Mouse (Mus musculus) c-Kit-positive CD71-positive TER-119-positive erythroid progenitor cells, embryonic 14.5 days (primary cell): ENCODE results near the gene Gpr146.
A peak's percentile ranks its signal among the peaks of the same experiment; 100 is the strongest.
"Not testable (repeated sequence)": the region's sequence is repeated elsewhere in the genome, so short reads cannot be mapped to it uniquely, and the experiment has no call there.

Source experiments
- DNase-seq: peaks from one replicate; pipeline ENCODE4 v3.0.0-alpha.2; 2013; ENCODE audit warnings: low spot score

Gene Gpr146

DNA sequence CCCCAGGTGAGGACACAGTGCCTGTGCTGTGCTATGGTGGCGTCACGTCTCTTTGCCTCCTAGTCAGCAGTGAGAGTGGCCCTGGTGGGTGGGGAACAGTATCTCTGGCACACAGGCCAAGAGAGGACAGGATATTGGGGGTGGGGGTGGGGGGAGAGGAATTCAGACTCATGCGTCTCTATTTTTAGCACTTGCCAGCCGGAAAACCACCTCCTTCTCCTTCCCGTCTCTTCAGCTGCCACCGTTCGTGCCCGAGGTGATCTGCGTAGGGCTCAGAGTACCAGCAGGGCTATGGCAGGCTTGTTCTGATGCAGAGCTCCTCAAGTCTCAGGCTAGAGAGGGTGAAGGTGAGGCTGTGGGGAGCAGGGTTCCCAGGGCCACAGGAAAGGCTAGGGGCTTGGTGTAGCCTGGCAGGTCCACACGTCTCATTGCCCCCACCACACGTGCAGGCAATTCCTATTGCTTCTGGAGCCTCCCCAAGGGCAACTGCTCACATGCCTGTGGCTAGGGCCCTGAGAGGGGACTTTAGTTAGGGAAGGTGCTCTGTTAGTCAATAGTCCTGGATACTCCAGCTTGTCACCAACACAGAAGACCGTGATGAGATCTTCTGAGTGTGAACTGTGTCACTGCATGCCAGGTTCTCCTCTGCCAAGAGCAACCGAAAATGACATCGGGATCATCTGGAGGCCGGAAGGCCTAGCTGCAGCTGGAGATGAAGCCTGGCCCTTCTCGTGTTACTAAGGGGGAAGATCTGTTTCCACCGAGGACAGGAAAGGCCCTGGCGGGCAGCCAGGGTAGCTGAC, at the start of gene Gpr146:
TSS of gene Gpr146 (plus strand) at position 230 of the 803 bp plus-strand sequence.
- DNase-seq = no peak

DNA sequence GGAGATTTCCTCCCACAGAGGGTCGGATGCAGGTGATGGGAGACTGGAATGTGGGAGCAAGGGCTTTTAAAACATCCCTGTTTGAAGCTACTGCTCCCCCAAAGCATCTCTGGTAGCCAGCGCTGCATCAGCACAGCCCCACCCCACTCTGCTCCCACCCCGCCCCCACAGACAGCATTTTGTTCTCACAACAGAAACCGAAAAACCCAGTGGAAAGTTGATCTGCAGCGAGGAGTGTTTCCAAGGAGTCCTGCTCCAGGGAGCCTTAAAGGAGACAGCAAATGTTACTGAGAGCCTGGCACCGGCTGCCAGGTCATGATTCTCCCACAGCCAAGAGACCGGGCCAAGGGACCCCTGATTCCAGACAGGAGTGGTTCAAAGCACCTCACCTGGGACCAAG, 46.7 kb upstream of the Gpr146 start:
- no peak for DNase-seq

DNA sequence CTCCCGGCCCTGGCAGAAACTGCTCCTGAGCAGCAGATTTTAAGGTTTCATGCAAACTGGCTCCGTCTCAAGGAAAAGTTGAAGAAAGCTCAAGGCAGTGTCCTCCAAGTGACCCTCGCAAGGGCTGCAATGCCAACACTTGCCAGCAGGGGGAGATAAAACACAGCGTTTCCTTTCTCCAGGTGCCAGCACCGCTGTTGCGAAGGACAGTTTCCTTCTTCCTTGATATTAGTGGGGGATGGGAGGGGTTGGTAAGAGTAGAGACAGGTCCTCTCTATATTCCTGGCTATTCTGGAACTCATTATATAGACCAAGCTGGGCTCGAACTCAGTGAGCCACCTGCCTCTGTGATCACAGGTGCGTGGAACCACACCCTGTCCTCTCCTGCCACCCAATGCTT, 45.8 kb upstream of the Gpr146 start:
- DNase-seq = peak; percentile 72

DNA sequence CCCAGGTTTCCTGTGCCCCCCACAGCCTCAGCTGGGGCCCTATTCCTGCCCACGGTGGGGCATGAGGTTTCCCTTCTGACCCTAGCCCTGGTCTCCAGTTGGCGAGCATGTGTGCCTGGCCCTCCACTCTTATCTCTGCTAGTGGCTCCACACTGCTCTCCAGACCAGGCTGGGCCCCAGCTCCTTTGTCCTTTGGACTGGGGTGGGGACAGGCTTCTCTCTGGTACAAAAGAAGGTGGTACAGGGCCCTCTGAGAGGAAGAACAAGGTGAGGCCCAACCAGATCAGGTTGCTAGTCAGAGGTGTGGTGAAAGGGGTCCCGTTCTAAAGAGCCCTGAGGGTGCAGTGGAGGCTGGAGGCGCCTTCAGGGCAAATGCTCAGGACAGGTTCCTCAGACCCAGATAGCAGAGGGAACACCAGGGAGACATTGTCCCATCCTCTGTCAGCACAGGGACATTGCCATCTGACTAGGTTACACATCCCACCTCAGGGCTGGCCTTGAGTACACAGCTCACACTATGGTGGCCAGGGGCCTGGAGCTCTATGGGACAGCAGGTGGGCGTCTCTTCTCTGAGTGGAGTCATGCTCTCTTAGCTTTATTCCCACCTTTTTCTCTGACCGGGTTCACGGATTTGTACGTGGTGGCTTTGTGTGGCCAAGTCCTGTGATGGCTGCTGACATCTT, 44.8 kb upstream of the Gpr146 start:
- no peak for DNase-seq

DNA sequence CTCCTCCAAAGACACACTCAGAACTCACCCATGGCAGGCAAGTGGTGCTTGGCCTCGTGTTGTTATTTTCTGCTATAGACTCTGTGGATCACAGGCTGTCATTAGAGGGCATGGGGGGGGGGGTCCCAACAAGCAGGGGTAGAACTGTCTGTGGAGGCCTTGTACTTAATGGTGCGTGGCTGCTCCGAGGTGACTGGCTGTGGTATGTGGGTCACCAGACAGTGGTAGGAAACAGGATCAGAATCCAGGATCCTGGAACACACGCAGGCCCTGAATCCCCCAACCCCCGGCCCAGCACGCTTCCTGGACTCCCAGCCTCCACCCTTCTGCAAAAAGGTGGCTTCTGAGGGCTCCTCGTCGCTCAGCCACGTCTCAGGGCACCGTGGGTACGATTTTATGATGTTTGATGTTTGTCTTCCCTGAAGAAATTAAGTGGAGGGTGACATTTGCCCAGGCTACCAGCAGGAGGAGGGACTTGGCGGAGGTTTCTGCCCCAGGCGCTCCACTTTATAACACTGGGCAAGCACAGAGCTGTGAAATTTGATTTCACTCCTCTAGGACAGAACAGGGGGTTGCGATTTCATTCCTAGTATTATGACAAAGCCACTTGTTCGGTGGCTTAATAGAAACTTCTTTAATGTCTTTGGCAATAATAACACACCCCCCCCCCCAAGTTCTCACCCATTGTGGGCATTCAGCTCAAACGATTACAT, 44.0 kb upstream of the Gpr146 start:
- DNase-seq = no peak

DNA sequence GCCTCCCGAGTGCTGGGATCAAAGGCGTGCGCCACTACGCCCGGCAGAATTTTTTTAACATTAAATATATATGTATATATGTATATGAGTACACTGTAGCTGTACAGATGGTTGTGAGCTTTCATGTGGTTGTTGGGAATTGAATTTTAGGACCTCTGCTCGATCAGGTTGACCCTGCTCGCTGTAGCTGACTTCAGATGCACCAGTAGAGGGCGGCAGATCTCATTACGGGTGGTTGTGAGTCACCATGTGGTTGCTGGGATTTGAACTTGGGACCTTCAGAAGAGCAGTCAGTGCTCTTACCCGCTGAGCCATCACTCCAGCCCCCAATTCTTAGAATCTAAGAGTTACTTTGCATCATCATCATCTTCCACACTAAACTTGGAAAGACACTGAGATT, 43.1 kb upstream of the Gpr146 start:
- DNase-seq = not testable (repeated sequence)

DNA sequence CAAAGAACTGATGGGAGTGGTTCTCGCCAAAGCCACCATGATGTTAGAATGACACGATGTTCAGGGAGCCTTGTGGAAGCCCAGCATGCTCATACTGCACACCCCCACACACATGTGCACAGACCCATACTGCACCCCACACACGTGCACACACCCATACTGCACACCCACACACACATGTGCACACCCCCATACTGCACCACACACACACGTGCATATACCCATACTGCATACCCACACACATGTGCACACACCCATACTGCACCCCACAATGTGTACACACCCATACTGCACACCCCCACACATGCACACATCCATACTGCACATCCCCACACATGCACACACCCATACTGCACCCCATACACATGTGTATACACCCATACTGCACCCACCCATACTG, 41.9 kb upstream of the Gpr146 start:
- no peak for DNase-seq

DNA sequence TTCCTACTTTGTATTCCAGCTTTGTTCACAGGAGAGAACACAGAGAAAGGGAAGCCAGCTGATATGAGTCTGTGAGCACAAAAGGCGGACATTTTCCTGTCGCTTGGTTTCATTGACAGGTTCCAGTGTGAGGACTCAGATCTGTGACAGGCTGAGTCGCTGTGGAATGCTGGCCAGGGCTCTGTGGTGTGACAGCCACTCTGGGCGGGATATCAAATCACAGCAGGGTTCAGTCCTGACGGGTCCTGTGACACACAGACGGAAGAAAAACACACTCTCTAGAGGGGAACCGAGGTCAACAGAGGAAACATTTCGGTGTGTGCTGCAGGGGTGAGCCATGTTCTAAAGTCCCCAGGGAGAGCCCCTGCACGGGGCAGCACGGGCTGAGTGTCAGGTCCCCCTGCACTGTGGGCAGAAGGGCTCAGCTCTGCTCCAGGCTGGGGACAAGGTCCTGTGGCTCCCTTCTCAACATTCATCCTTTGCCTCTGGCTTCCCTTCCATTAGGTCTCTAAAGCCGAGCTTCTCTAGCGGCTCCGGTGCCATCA, 39.6 kb upstream of the Gpr146 start:
- DNase-seq = no peak

DNA sequence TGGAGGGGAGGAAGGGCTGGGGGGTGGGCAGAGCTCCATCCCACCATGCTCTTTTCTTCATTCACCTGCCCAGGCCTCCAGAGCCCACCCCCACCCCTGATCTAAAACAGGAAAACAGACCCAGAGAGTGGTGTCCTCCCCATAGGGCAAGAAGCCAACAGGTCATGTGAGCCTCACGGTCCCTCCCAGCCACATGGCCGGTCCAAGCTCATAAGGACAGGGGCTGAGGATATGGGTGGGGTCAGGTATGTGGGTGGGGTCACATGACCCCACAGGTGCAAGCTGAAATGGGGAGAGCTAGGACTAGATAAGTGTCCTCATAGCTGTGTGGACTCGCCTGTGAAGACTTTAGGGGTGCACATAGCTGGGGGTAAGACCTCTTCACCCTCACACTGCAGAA, 39.1 kb upstream of the Gpr146 start:
- DNase-seq = no peak

DNA sequence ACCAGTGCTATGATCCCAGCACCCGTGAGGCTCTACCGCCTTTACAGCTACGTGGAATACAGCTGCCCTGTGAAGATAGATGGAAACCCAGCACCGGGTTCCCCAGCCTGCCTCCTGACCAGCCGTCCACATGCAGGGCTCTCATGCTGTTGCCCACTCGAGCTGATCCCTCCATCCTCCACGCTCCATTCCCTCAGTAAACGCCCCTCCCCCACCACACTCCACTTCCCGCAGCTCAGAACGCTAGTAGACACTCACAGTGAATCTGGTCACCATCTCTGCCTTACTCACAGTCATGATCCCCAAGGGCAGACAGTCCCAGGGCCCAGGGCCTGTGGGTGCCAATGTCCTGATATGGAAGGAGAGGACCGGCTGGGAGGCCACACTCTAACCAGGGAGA, 38.6 kb upstream of the Gpr146 start:
- no peak for DNase-seq

DNA sequence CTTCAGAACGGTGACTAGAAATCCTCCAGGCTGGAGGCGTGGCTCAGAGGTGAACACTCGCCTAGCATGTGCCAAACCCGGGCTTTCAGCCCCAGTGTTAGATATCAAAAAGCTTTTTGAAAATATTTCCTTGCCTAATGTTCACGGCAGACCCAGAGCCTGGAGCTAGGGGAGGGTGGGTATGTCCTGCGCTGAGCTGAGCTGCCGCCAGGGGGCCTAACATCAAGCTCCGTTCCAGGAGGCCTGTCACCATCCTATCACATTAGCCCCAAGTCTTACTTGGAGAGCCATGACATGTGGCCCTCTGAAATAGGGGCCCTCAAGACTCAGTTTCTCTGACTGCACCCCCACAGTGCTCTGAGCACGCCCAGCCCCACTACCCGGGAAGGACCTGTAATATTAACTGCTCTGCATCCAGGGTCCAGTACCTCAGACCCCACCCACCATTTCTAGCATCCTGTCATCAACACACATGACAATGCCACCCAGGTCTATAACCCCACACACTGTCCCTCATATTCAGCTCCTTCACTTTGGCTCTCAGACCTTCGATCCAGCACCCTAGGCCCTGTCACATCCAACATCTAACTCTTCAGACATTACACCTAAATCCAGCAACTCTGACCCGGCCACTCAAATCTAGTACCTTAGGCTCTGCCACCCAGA, 33.3 kb upstream of the Gpr146 start:
- DNase-seq = peak; percentile 83

DNA sequence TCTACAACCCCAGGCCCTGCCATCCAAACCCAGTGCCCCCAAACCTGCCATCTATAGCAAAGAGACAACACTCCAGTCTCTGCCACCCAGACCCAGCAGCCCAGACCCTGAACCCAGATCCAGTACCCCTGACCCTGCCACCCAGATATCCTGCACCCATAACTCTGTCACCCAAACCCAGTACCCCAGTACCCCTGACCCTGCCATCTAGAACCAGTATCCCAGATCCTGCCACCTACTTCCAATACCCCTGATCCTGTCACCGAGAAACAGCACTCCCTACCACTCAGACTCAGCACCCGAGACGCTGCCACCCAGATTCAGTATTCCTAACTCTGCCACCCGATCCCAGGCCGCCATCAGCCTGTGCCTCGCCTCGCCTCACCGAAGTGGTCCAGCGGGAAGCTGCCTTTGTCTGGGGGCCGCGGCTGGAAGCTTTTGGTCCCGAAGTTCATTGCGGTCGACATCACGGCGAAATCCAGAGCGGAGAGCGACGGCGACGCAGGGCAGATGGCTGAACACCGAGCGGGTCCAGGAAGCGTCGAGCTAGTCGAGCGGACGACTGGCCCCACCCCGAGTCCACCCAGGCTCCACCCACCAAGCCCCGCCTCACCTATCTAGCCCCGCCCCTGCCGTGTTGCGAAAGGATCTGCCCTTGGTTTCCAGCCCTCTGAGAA, 32.7 kb upstream of the Gpr146 start:
- peak; percentile 94 for DNase-seq

DNA sequence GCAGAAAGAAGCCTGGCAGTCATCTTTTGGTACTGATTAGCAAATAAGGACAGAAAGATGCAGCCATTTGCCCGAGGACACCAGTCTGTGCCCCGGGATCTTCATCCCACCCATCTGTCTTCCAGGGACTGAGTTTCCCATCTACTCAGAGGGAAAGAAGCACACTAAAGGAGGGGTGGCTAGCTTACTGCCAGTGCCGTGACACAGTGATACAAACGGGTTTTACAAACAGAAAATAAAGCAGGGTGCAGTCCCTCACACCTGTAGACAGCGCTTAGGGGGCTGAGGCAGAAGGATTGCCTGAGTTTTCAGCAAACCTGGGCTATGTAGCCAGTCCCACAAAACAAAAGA, 32.2 kb upstream of the Gpr146 start:
- no peak for DNase-seq

DNA sequence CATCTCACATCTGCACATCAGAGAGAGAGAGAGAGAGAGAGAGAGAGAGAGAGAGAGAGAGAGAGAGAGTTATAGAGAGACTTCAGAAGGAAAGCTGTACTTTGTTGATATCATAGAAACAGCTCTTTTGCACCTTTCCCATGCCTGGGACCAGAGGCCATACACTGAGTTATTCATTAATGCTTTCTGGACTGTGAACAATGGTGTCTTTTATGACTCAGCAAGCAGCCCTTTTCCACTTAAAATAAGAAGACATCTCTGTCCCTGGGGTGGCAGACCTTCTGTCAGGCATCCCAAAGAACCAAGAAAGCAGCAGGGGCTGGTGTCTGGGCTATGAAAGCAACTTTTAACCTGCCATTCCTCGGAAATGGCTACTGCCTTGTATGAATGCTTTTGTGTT, 30.3 kb upstream of the Gpr146 start:
- DNase-seq = no peak

DNA sequence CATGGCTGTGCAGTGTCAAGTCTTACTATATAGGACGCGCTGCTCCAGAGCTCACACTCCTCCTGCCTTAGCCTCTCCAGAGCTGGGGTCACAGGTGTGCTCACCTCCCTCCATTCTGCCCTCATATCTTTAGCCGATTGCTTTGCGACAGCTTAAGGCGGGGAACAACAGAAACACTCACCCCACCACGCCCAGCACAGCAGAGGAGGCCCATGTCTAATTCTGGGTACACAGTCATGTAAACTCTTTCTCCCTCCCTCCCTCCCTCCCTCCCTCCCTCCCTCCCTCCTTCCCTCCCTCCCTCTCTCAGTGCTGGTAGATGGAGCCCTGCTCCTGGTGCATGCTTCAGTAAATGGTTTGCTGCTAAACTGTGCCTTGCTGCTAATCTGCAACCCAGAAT, 27.8 kb upstream of the Gpr146 start:
- DNase-seq = peak; percentile 56

DNA sequence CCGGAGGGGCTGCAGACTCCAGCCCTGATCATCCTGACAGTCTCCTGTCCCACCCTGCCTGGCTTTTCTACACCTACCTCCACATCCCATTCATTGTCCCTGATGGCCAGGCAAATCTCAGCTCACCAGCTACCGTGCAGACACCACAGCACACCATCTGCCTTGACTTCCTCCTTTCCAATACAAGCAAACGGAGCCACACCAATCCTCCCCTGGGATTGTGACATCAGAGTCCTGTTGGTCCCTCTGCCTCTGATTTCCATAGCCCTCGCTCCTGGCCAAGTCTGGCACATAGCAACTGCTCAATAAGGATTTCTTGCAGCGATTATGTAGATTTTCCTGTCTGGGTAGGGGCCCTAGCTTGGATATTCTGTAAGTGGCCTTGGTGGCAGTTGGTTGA, 26.4 kb upstream of the Gpr146 start, which contains the start of gene Cox19:
TSS of gene Cox19 (minus strand) at position 285 of the 400 bp plus-strand sequence.
- DNase-seq = no peak

DNA sequence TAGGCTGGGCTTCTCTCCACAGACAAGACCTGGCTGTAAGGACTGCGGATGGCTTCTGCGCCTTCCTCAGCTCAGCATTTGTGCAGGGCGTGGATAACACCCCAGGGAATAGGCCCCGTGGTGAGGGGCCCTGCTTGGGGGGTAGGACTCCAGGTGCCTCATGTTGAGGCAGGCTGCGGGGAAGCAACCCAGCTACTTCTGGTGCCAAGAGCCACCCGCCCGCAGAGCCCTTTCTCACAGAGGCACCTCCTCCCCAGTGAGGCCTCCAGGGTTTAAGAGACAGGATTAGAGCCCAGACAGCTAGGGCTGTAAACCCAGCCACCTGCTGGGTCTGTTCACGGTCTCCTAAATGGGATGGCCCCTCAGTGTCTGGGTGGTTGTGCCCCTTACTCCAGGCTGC, 25.9 kb upstream of the Gpr146 start:
- DNase-seq = no peak

DNA sequence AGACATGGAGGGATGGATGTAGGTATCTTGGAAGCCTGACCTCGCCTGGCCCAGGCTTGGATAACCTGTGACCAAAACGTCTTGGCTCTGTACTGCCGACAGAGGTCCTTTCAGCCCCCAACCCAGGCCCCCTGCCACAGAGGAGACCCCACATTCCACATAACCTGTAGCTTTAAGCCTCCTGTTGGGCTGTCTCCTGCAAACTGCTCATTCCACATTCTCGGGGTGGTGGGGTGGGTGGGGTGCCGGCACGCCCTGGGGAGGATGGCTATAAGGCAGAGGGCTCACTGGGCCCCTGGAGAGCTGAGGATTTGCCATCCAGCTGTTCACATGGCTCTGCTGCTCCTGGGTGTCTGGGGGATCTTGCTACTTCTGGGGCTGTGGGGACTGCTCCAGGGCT, 25.2 kb upstream of the Gpr146 start, which contains the start of gene Cyp2w1:
TSS of gene Cyp2w1 (plus strand) at position 301 of the 400 bp plus-strand sequence.
- no peak for DNase-seq

DNA sequence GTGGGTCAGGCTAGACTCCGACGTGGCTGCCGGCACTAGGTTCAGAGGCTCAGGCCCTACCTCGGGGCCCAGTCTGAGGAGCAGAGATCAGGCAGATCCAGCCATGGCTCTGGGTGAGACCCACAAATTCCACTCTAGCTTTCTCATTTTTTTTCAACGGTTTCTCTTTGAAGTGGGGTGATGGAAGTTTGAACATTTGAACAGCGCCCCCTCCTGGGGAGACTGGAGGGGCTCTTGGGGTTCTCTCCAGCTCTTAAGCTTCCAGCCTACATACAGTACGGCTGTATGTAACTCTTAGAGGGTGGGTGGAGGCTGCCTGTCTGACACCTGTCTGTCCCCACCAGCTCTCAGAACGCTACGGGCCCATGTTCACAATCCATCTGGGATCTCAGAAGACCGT, 24.0 kb upstream of the Gpr146 start:
- peak; percentile 80 for DNase-seq

DNA sequence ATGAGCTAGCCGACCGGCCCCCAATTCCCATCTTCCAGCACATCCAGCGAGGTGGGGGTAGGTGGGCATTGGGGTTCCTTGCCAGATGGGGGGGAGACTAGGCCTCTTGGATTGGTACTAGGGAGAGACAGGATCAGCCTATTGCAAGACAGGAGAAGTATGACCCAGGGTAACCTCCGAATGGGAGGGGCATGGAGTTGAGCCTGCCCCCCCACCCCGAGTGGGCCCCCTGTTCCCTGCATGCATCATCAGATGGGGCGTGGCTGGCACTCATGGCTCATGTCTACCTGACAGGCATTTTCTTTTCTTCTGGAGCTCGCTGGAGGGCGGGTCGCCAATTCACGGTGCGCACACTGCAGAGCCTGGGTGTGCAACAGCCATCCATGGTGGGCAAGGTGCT, 23.6 kb upstream of the Gpr146 start:
- no peak for DNase-seq

DNA sequence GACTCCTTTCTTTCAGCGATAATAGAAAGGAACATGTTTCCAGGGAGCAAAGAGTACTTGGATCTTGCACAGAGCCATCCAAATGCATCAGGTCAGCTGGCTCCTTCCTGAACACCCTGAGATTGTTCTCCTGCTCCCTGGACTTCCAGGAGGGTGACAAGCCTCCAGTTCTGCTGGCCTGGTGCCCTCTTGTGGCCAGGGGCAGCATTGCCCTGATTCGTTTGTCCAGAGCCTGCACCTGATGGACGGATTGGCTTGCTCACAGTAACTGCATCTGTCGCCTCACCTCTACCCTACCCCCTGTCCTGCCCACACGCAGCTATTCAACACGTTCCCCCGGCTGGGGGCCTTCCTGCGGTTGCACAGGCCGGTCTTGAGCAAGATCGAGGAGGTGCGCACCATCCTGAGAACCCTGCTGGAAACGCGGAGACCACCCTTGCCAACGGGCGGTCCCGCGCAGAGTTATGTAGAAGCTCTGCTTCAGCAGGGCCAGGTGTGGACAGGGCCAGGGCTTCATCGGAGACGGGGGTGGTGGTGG, 22.2 kb upstream of the Gpr146 start:
- peak; percentile 68 for DNase-seq
